Mouse (Mus musculus): ENCODE data around the gene Mad1l1. TPM values are rescaled to one million over a fixed set of nuclear protein-coding genes. Genes with fewer than 3 reads are reported as not detected.

Mad1l1 gene
- total RNA-seq, 1 experiment from 2014 or later = 38.8 TPM

Other genes with a start within 250 kb of the Mad1l1 start
- gene Nudt1, start 104 bp upstream of the Mad1l1 start, total RNA-seq (2017) = 3.7 and 4.1 TPM in 2 replicates
- gene Mrm2, start 10.3 kb upstream of the Mad1l1 start, total RNA-seq (2017) = 4.0 and 5.4 TPM in 2 replicates
- gene Snx8, start 67.7 kb upstream of the Mad1l1 start, total RNA-seq (2017) = 98.5 and 111 TPM in 2 replicates
- 46.4 and 67.3 TPM in 2 replicates for gene Eif3b, start 97.8 kb upstream of the Mad1l1 start, total RNA-seq (2017)
- gene Gm4869, start 124.1 kb upstream of the Mad1l1 start, total RNA-seq (2017) = 0.35 TPM in 1 of 2 replicates, not detected in the other
- 24.9 and 30.5 TPM in 2 replicates for gene Chst12, start 184.0 kb upstream of the Mad1l1 start, total RNA-seq (2017)
- 0.86 TPM in 1 of 2 replicates, not detected in the other for gene Grifin, start 243.5 kb upstream of the Mad1l1 start, total RNA-seq (2017)

All from neutrophil, adult 5-6 weeks (primary cell).